Mouse (Mus musculus) lung, embryonic 14.5 days (tissue): ENCODE results near the gene D10Jhu81e. TPM values are rescaled to one million over a fixed set of nuclear protein-coding genes. Genes with fewer than 3 reads are reported as not detected.

ENCODE experiments used
- ATAC-seq: fragments of 200-750 bp; cut with Nextera tagmentation; 2 replicates; pipeline ENCODE4 v1.8.0; 2017; ENCODE audit warnings: mild to moderate bottlenecking, moderate TSS enrichment, moderate library complexity; ENCODE audit not compliant: insufficient read depth
- DNase-seq: peaks from one replicate; pipeline ENCODE4 v3.0.0-alpha.2; 2015
- H3K27ac ChIP-seq: fragments of 300-500 bp; sonication (generic); 2 replicates; pipeline ENCODE4 v1.5.1; 2014; ENCODE audit warnings: low read depth, mild to moderate bottlenecking, moderate library complexity
- H3K27me3 ChIP-seq: fragments of 300-500 bp; sonication (generic); 2 replicates; pipeline ENCODE4 v1.6.1; 2014; ENCODE audit warnings: low read length, control low read depth; ENCODE audit not compliant: insufficient read depth
- H3K36me3 ChIP-seq: fragments of 300-500 bp; sonication (generic); 2 replicates; pipeline ENCODE4 v1.6.1; 2014; ENCODE audit warnings: control low read depth; ENCODE audit not compliant: insufficient read depth
- H3K4me1 ChIP-seq: fragments of 300-500 bp; sonication (generic); 2 replicates; pipeline ENCODE4 v1.6.1; 2014; ENCODE audit warnings: antibody characterized with exemption, control low read depth; ENCODE audit not compliant: insufficient read depth
- H3K4me2 ChIP-seq: fragments of 300-500 bp; sonication (generic); 2 replicates; pipeline ENCODE4 v1.6.1; 2014; ENCODE audit warnings: mild to moderate bottlenecking
- H3K4me3 ChIP-seq: fragments of 300-500 bp; sonication (generic); 2 replicates; pipeline ENCODE4 v1.5.1; 2014; ENCODE audit warnings: low read depth, low read length
- H3K9ac ChIP-seq: fragments of 300-500 bp; sonication (generic); 2 replicates; pipeline ENCODE4 v1.6.1; 2014
- H3K9me3 ChIP-seq: fragments of 300-500 bp; sonication (generic); 2 replicates; pipeline ENCODE4 v1.6.1; 2016; ENCODE audit warnings: low read depth, low read length, control low read depth
- CTCF ChIP-seq: IDR thresholded peaks from 2 replicates; pipeline ENCODE4 v1.5.1; 2016; ENCODE audit warnings: antibody characterized with exemption, low read depth
- WGBS: fragments of 180-500 bp; shearing (Covaris S2); extraction: QIAGEN DNeasy Blood & Tissue Kit; methylation state at CpG from one replicate; pipeline ENCODE4 v1.1.7; 2014; 5-methylcytosine and 5-hydroxymethylcytosine counted together
- polyA plus RNA-seq: library from polyadenylated mRNA; unstranded; fragments of >200 nt; fragmentation: Nextera tagmentation; extraction: Ambion mirVana; gene quantifications from 2 replicates; pipeline ENCODE4 v1.2.1, GENCODE M21; 2014

Gene D10Jhu81e
- polyA plus RNA-seq, 1 experiment from 2014 or later: 19.7 TPM

DNA sequence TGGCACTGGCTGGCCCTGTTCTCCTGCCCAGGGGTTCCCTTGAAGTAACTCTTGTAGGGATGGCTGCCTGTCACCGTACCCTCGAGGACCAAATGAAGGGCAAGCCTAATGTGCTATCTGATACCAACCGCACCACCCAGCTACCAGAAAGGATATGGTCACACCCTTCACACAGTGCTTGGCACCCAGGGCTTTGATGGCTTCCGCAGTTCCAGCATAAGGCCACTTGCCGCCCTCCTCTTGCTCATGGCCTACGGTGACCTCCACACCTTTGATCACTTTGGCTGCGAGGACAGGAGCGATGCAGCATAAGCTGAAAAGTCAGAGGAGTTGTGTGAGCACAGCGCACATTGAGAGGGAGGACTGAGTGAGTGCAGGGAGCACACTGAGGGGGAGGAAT lies 6.3 kb downstream of the D10Jhu81e start:
- H3K36me3 ChIP-seq: peaks cover 61% of the 10 kb centered on the region
- no peak for DNase-seq
- no peak overlapping the region for H3K4me3 ChIP-seq
- H3K9ac ChIP-seq: no peak overlapping the region
- WGBS: 91% methylated on average over 9 of the region's 9 CpGs
- no peaks in the 10 kb centered on the region for H3K27me3 ChIP-seq
- TF ChIP-seq CTCF: no peak
- H3K9me3 ChIP-seq: no peaks in the 10 kb centered on the region
- no peak overlapping the region for H3K27ac ChIP-seq
- no peak overlapping the region for H3K4me2 ChIP-seq
- H3K4me1 ChIP-seq: peaks cover 7% of the 10 kb centered on the region; the same call in 1 of the 2 replicates
- no peak for ATAC-seq

DNA sequence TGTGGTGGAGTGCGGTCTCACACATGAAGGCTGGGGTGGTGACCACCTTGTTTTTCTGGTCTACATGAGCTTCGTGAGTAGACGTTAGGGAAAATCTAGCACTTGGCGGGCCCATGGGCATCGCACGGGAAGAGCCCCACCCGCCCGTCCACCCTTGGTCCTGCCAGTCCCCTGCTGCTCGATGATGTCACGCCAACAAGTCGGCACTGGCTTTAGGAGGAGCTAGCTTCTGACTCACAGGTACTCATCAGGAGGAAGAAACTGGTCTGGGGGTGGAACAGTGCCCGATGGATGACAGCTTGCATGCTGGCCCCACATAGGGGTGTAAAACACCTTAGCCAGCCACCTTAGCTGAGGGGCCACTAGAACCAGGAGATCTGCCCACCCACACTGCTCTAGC lies 6.9 kb downstream of the D10Jhu81e start:
- DNase-seq (no peak), ATAC-seq (no peak)
- no peak overlapping the region for H3K4me2 ChIP-seq
- H3K27ac ChIP-seq: no peak overlapping the region
- peaks cover 58% of the 10 kb centered on the region for H3K36me3 ChIP-seq
- no peaks in the 10 kb centered on the region for H3K27me3 ChIP-seq
- H3K9me3 ChIP-seq: no peaks in the 10 kb centered on the region
- 92% methylated on average over 12 of the region's 12 CpGs for WGBS
- no peak for TF ChIP-seq CTCF
- no peak overlapping the region for H3K4me3 ChIP-seq
- H3K4me1 ChIP-seq: peaks cover 7% of the 10 kb centered on the region; the same call in 1 of the 2 replicates
- no peak overlapping the region for H3K9ac ChIP-seq

DNA sequence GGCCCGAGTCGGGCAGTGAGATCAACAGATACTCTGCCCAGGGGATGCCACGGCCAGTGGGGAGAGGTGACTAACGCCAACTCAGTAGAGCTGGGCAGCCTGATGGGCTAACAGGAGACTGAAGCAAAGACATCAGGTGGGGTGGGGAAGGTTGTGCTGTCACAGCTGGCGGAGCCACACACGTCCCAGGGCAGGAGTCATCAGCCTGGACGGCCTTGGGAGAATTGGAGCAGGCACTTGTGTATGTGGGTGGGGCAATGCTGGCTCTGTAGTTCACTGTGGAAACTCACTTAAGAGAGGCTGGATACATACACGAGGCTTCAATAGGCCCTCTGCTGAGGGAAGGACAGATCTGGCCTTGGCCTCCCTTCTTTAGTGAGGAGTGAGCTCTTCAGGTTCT lies 8.5 kb downstream of the D10Jhu81e start:
- TF ChIP-seq CTCF: no peak
- Histone ChIP-seq H3K9me3 (no peaks in the 10 kb centered on the region), H3K36me3 (peaks cover 42% of the 10 kb centered on the region), H3K4me3 (no peak overlapping the region), H3K27ac (no peak overlapping the region), H3K9ac (no peak overlapping the region), H3K27me3 (no peaks in the 10 kb centered on the region), H3K4me2 (no peak overlapping the region), H3K4me1 (peaks cover 7% of the 10 kb centered on the region; the same call in 1 of the 2 replicates)
- DNase-seq: no peak
- 77% methylated on average over 8 of the region's 8 CpGs for WGBS
- no peak for ATAC-seq

DNA sequence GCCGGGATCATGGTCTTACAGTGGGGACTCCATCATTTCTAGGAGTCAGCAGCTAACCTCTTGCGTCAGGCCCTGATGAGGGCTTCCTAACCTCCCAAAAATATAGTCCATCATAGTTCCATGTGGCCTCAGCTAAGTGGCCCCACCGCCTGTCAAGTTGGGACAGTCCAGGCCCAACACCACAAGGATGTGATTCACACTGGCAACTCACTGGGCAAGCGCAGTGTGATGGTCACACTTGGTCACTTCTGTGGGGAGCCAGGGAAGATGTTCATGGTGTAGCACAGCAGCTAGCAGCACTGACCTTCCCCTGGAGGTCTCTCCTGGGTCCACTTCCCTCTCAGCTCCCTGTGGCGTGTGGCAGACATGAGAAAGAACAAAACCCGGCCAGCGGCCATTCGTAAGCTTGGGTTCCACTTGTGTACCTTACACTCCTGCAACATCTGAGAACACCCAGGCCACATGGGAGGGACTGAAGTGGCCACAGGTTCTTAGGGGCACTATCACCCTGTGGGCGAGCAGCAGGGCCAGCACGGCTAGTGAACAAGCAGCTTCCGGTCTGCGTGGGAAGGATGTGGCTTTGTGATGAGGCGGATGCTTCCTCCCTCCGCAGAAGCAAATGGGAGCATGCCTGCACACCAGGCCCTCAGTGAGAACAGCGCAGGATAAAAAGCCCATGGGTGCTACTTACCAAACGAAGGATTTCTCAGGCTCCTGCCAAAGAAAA lies 9.1 kb downstream of the D10Jhu81e start:
- H3K36me3 ChIP-seq: peaks cover 37% of the 10 kb centered on the region
- H3K27me3 ChIP-seq: no peaks in the 10 kb centered on the region
- ATAC-seq (no peak), DNase-seq (no peak)
- H3K4me3 ChIP-seq: no peak overlapping the region
- H3K9me3 ChIP-seq: no peaks in the 10 kb centered on the region
- H3K27ac ChIP-seq: no peak overlapping the region
- H3K4me1 ChIP-seq: peaks cover 7% of the 10 kb centered on the region; the same call in 1 of the 2 replicates
- no peak for TF ChIP-seq CTCF
- 80% methylated on average over 16 of the region's 16 CpGs for WGBS
- H3K4me2 ChIP-seq: no peak overlapping the region
- H3K9ac ChIP-seq: no peak overlapping the region

DNA sequence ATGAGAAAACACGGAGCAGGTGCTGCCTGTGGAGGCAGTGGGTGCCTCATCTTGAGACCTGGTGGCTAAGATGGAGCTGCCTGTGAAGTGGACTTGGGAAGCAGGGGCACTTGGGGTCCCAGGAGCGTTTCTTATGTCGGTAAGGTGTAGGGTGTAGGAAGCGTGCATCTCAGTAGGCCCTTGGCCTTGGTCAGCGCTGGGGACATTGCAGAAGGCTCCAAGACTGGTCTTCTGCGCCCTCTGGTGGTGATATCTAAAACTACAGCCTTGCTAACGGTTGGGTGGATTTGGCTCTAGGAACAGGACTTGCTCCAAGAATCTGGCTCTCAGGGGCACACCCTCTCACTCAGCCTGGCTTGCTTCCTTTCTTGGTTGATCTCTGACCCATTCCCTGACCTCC lies 9.7 kb downstream of the D10Jhu81e start:
- Histone ChIP-seq H3K9ac (no peak overlapping the region), H3K27ac (no peak overlapping the region), H3K27me3 (no peaks in the 10 kb centered on the region), H3K4me2 (peak overlapping the region; percentile 47), H3K4me3 (no peak overlapping the region), H3K4me1 (peaks cover 7% of the 10 kb centered on the region; the same call in 1 of the 2 replicates), H3K36me3 (peaks cover 32% of the 10 kb centered on the region), H3K9me3 (no peaks in the 10 kb centered on the region)
- TF ChIP-seq CTCF: peak; percentile 99
- DNase-seq: peak; percentile 96
- WGBS: 2% methylated on average over 7 of the region's 7 CpGs
- peak; percentile 83 for ATAC-seq

DNA sequence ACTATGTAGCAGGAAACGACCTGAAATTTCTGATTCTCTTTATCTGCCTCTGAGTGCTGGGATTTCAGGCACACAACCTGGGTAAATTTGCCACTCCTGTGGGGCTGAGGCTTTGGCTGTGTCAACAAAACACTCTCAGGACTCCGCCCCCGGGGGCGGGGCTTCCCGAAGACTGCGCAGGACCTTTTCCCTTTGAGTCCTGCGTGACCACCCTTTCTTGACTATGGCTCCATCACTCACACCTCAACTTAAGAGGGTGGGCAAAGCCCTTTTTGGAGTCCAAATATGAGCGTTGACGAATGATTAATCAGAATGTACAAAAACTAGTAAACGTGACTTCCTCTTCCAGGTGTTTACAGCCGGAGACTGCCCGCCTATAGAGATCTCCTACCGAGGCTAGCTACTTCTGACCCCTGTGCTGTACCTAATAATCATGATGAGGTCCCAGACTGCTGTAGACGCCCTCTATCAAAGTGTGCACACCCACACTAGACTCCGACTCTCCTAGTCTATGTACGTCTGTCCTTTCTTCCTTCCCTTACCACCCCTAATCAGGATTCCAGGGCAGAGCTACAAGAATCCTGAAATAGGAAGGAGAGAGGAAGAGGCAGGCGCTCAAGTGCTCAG lies 10.2 kb downstream of the D10Jhu81e start:
- H3K4me1 ChIP-seq: peaks cover 7% of the 10 kb centered on the region; the same call in 1 of the 2 replicates
- no peak for TF ChIP-seq CTCF
- H3K4me3 ChIP-seq: peak overlapping the region; percentile 7; the same call in 1 of the 2 replicates
- no peaks in the 10 kb centered on the region for H3K27me3 ChIP-seq
- DNase-seq: peak; percentile 81
- peaks cover 27% of the 10 kb centered on the region for H3K36me3 ChIP-seq
- ATAC-seq: peak; percentile 39
- no peak overlapping the region for H3K9ac ChIP-seq
- H3K27ac ChIP-seq: no peak overlapping the region
- H3K4me2 ChIP-seq: peak overlapping the region; percentile 47
- H3K9me3 ChIP-seq: no peaks in the 10 kb centered on the region
- 15% methylated on average over 17 of the region's 17 CpGs for WGBS

DNA sequence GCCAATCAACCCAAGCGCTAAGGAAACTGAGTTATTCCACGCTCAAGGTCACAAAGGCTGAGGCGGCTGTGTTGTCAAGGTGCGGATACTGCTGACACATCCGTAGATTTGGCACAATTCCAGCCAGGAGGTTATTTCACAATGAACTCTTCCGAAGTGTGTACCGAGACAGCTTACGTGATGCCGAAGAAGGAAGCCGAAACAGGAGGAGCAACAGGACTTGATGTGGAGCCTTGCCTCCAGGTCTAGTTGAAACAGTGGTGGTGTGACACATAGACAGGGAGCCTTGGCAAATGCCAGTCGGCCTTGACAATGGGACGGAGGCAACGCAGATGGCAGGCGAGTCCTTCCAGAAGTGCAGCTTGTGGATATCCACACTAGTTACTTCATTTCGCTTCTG lies 11.5 kb downstream of the D10Jhu81e start:
- ATAC-seq: no peak

More for the DNA sequence above, 11.5 kb downstream of the D10Jhu81e start:
- peaks cover 14% of the 10 kb centered on the region for H3K36me3 ChIP-seq
- H3K4me1 ChIP-seq: peaks cover 7% of the 10 kb centered on the region; the same call in 1 of the 2 replicates
- 73% methylated on average over 15 of the region's 15 CpGs for WGBS
- H3K4me2 ChIP-seq: no peak overlapping the region
- no peaks in the 10 kb centered on the region for H3K27me3 ChIP-seq
- no peak overlapping the region for H3K27ac ChIP-seq
- peak; percentile 40 for DNase-seq
- no peak for TF ChIP-seq CTCF
- H3K9ac ChIP-seq: no peak overlapping the region
- H3K4me3 ChIP-seq: no peak overlapping the region
- H3K9me3 ChIP-seq: no peaks in the 10 kb centered on the region
